Mouse (Mus musculus): Measurements from ENCODE around the gene Shld2. TPM values are rescaled to one million over a fixed set of nuclear protein-coding genes. Genes with fewer than 3 reads are reported as not detected.
A peak's percentile ranks its signal among the peaks of the same experiment; 100 is the strongest.

Gene Shld2
- polyA plus RNA-seq, 1 experiment from 2014 or later, result 13.6 TPM

DNA sequence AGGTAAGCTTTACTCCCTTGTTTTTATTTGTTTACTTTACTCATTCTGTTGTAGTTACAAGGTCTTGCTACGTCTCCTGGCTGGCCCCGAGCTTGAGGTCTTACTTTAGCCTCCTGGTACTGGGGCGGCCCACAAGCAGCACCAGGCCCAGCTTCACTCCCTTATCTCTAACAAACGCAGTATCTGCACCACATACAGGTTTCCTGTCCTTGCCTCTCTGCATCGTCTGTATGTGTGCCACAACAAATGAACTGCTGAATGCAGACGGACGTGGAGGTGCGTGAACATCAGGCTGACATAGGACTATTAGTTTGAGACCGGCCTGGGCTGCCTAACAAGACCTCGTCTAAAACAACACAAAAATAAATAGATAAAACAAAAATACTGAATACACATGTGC lies 70.0 kb downstream of the Shld2 start:
- no peak for TF ChIP-seq CTCF (IDR thresholded peaks at IDR 0.05; ENCODE audit: low read depth)
- TF ChIP-seq EP300 (IDR thresholded peaks at IDR 0.05; ENCODE audit: low read depth), result no peak
- no peaks in the 10 kb centered on the region for H3K9me3 ChIP-seq (ENCODE audit: low read length)
- H3K4me3 ChIP-seq (ENCODE audit: low read depth, low read length), result no peak overlapping the region
- no peak overlapping the region for H3K4me2 ChIP-seq (ENCODE audit: low read depth, low read length)
- no peaks in the 10 kb centered on the region; the same call in 1 of the 2 replicates for H3K4me1 ChIP-seq (ENCODE audit: insufficient read depth)
- ATAC-seq, result peak; percentile 28; the same call in 1 of the 2 replicates
- H3K27ac ChIP-seq (ENCODE audit: low read depth), result peak overlapping the region; percentile 70
- WGBS (ENCODE audit: insufficient replicate concordance), result 35% methylated on average over 10 of the region's 10 CpGs
- DNase-seq, result no peak
- no peaks in the 10 kb centered on the region for H3K27me3 ChIP-seq (ENCODE audit: insufficient read depth, low read length)
- H3K9ac ChIP-seq (replicated peaks), result no peak overlapping the region
- peaks cover 10% of the 10 kb centered on the region for H3K36me3 ChIP-seq (replicated peaks; ENCODE audit: insufficient read depth, low read length)

GRCm38 (mm10) chr14:34234630-34235380 lies 75.5 kb downstream of the Shld2 start:
- Histone ChIP-seq H3K27me3 (ENCODE audit: insufficient read depth, low read length) (no peaks in the 10 kb centered on the region), H3K36me3 (replicated peaks; ENCODE audit: insufficient read depth, low read length) (peaks cover 14% of the 10 kb centered on the region), H3K4me1 (ENCODE audit: insufficient read depth) (no peaks in the 10 kb centered on the region), H3K4me3 (ENCODE audit: low read depth, low read length) (no peak overlapping the region), H3K27ac (ENCODE audit: low read depth) (no peak overlapping the region), H3K9ac (replicated peaks) (no peak overlapping the region), H3K9me3 (ENCODE audit: low read length) (no peaks in the 10 kb centered on the region), H3K4me2 (ENCODE audit: low read depth, low read length) (peak overlapping the region; percentile 49)
- DNase-seq (peak; percentile 67), ATAC-seq (peak; percentile 97)
- 25% methylated on average over 16 of the region's 16 CpGs for WGBS (ENCODE audit: insufficient replicate concordance)
- no peak for TF ChIP-seq EP300 (IDR thresholded peaks at IDR 0.05; ENCODE audit: low read depth)
- peak; percentile 89 for TF ChIP-seq CTCF (IDR thresholded peaks at IDR 0.05; ENCODE audit: low read depth)

DNA sequence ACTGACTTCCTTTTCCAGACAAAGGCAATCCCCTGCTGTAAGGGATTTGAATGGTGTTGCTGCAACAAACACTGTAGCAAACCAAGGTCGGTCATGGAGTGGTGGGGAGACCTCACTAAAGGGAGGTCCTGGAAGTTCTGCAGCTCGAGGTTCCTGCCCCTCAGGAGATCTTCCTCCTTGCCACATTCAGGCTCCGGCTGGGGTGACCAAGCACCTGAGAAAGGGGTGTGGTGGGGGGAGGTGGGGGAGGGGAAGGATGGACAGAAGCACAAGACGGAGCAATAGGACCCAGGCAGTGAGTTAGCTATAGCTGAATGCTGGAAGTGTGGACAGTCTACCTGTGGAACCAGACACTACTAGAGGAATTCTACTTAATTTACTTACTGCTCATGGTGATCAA lies 76.4 kb downstream of the Shld2 start:
- Histone ChIP-seq H3K9me3 (ENCODE audit: low read length) (no peaks in the 10 kb centered on the region), H3K36me3 (replicated peaks; ENCODE audit: insufficient read depth, low read length) (peaks cover 14% of the 10 kb centered on the region), H3K27me3 (ENCODE audit: insufficient read depth, low read length) (no peaks in the 10 kb centered on the region), H3K4me2 (ENCODE audit: low read depth, low read length) (no peak overlapping the region), H3K4me1 (ENCODE audit: insufficient read depth) (no peaks in the 10 kb centered on the region), H3K9ac (replicated peaks) (no peak overlapping the region), H3K4me3 (ENCODE audit: low read depth, low read length) (no peak overlapping the region), H3K27ac (ENCODE audit: low read depth) (no peak overlapping the region)
- TF ChIP-seq CTCF (IDR thresholded peaks at IDR 0.05; ENCODE audit: low read depth), result no peak
- TF ChIP-seq EP300 (IDR thresholded peaks at IDR 0.05; ENCODE audit: low read depth), result no peak
- DNase-seq, result no peak
- ATAC-seq, result no peak
- WGBS (ENCODE audit: insufficient replicate concordance), result 69% methylated on average over 4 of the region's 4 CpGs

DNA sequence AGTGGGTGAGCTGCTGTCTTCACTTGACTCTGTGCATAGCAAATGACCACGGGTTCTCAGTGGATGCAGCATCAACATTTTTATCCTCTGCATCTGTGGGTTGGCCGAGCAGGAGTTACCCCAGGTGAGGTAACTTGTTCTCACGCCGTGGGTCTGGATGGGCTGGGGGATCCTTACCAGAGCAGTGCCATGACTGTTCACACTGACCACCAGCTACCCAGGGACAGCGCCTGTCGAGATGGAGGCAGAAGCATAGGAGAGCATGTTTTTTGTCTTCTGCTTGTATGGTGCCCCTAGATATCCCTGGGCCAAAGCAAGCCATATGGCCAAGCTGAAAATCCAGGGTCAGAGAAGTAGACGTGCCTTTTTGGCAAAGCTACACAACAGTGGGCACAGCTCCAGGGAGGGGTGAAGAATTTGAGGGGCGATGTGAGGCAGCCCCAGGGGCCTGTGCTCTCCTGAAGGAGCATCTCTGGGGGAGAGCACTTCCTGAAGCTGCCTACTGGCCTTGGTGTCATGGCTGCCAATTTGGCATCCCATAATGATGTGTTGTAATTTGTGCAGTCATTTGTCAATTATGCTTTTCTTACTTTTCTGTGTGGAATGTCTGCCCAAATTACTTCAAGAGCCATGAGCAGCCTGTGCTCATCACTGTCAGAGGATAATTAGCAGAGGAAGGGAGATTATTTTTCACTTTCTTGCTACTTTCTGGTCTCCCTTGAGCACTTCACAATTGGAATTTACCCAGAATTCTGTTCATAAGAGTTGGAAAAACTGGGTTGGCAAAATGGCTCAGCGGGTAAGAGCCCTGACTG lies 77.2 kb downstream of the Shld2 start:
- Histone ChIP-seq H3K4me2 (ENCODE audit: low read depth, low read length) (no peak overlapping the region), H3K27me3 (ENCODE audit: insufficient read depth, low read length) (no peaks in the 10 kb centered on the region), H3K36me3 (replicated peaks; ENCODE audit: insufficient read depth, low read length) (peaks cover 14% of the 10 kb centered on the region), H3K27ac (ENCODE audit: low read depth) (no peak overlapping the region), H3K9ac (replicated peaks) (no peak overlapping the region), H3K9me3 (ENCODE audit: low read length) (no peaks in the 10 kb centered on the region), H3K4me3 (ENCODE audit: low read depth, low read length) (no peak overlapping the region), H3K4me1 (ENCODE audit: insufficient read depth) (no peaks in the 10 kb centered on the region)
- TF ChIP-seq CTCF (IDR thresholded peaks at IDR 0.05; ENCODE audit: low read depth), result no peak
- no peak for TF ChIP-seq EP300 (IDR thresholded peaks at IDR 0.05; ENCODE audit: low read depth)
- ATAC-seq (no peak), DNase-seq (no peak)
- 80% methylated on average over 9 of the region's 9 CpGs for WGBS (ENCODE audit: insufficient replicate concordance)

GRCm38 (mm10) chr14:34232340-34232739 lies 78.0 kb downstream of the Shld2 start:
- WGBS (ENCODE audit: insufficient replicate concordance), result 78% methylated on average over 7 of the region's 7 CpGs
- DNase-seq (no peak), ATAC-seq (no peak)
- Histone ChIP-seq H3K4me1 (ENCODE audit: insufficient read depth) (no peaks in the 10 kb centered on the region), H3K27me3 (ENCODE audit: insufficient read depth, low read length) (no peaks in the 10 kb centered on the region), H3K9me3 (ENCODE audit: low read length) (no peaks in the 10 kb centered on the region), H3K9ac (replicated peaks) (no peak overlapping the region), H3K36me3 (replicated peaks; ENCODE audit: insufficient read depth, low read length) (peaks cover 12% of the 10 kb centered on the region), H3K27ac (ENCODE audit: low read depth) (no peak overlapping the region), H3K4me3 (ENCODE audit: low read depth, low read length) (no peak overlapping the region), H3K4me2 (ENCODE audit: low read depth, low read length) (no peak overlapping the region)
- no peak for TF ChIP-seq EP300 (IDR thresholded peaks at IDR 0.05; ENCODE audit: low read depth)
- TF ChIP-seq CTCF (IDR thresholded peaks at IDR 0.05; ENCODE audit: low read depth), result no peak

DNA sequence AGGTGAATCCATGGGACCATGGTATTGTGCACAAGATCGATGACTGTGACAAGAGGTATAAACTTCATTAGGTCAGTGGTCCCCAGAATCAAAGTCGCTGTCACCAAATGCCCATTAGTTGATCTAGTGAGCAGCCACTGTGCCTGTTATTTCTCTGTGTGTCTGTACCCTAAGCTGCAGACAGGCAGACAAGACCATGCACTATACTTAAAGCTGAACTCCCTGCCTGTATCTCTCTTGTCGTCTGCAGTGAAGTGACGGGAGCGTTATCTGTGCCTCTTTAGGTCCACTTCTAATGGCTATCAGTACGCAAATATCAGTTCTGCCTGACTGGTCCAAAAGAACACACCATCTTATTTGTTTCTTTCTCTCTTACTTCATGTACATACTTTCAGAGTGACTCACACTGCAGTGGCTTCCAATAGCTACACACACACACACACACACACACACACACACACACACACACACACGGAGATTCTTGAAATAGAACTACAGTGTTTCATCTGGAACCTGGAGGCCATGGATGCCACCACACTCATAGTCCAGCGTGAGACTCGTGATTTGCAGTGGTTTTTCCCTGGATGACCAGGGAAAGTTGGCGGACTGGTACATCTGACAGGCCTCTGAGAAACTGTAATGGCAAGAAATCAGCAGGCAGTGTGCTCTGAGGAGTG lies 81.3 kb downstream of the Shld2 start:
- Histone ChIP-seq H3K9me3 (ENCODE audit: low read length) (no peaks in the 10 kb centered on the region), H3K27ac (ENCODE audit: low read depth) (no peak overlapping the region), H3K36me3 (replicated peaks; ENCODE audit: insufficient read depth, low read length) (peaks cover 8% of the 10 kb centered on the region; the same call in 1 of the 2 replicates), H3K27me3 (ENCODE audit: insufficient read depth, low read length) (no peaks in the 10 kb centered on the region), H3K4me1 (ENCODE audit: insufficient read depth) (no peaks in the 10 kb centered on the region), H3K4me2 (ENCODE audit: low read depth, low read length) (no peak overlapping the region), H3K9ac (replicated peaks) (no peak overlapping the region), H3K4me3 (ENCODE audit: low read depth, low read length) (no peak overlapping the region)
- no peak for DNase-seq
- TF ChIP-seq CTCF (IDR thresholded peaks at IDR 0.05; ENCODE audit: low read depth) (no peak), EP300 (IDR thresholded peaks at IDR 0.05; ENCODE audit: low read depth) (no peak)
- 78% methylated on average over 10 of the region's 10 CpGs for WGBS (ENCODE audit: insufficient replicate concordance)
- no peak for ATAC-seq

Data from liver, postnatal 0 days (tissue).